Mouse (Mus musculus): ENCODE data around the gene Insl6.

DNA sequence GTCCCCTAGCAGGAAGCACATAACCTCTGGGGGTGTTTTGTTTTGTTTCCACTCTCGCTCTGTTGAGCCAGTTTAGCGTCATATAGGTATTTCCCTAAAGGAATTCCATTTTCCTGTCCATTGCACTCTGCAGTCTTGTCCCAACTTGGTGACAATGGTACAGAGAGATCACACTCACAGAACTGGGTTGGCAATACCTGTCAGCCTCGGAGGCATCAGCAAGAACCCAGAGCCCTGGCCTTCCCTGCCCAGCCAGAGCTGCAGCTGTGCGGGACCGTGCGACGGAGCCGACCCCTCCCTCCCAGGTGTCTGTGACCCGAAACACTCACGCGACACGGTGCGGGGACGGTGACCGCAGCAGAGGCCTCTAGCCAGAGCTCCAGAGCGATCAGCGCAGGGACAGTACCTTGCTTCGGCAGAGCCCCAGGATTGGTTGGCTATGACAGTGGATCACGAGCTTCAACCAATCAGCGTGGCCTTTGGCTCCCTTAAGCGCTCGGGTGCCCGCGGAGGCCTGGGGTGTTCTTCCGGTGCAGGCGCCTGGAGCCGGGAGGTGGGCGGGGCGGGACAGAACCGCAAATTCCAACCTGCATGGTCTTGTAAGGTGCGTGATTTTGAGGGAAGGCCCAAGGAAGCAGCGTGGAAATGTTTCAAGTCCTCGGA lies 36.4 kb upstream of the Insl6 start:
- TF ChIP-seq CTCF (IDR thresholded peaks at IDR 0.05; ENCODE audit: low read depth, low read length) (no peak), POLR2A (IDR thresholded peaks at IDR 0.05; ENCODE audit: borderline replicate concordance, low read depth, low read length) (no peak)

All from bone marrow macrophage, adult 2 months (primary cell).